Mouse (Mus musculus): ENCODE measurements around the gene Dydc2.

Gene Dydc2

GRCm38 (mm10) chr14:41035146-41035798 lies 33.7 kb downstream of the Dydc2 start:
- peak; percentile 44 to 61 for DNase-seq (ENCODE audit: low spot score in 2 of 2)

GRCm38 (mm10) chr14:41033135-41034110 lies 35.6 kb downstream of the Dydc2 start:
- peak; percentile 65 to 84 for DNase-seq (ENCODE audit: low spot score in 2 of 2)

GRCm38 (mm10) chr14:41030989-41031513 lies 38.0 kb downstream of the Dydc2 start:
- no peak for DNase-seq (ENCODE audit: low spot score in 2 of 2)

GRCm38 (mm10) chr14:41029303-41029702 lies 39.7 kb downstream of the Dydc2 start:
- no peak for DNase-seq (ENCODE audit: low spot score in 2 of 2)

GRCm38 (mm10) chr14:41025594-41026284 lies 43.3 kb downstream of the Dydc2 start:
- DNase-seq (ENCODE audit: low spot score in 2 of 2): no peak

GRCm38 (mm10) chr14:41025087-41025486 lies 43.9 kb downstream of the Dydc2 start:
- no peak for DNase-seq (ENCODE audit: low spot score in 2 of 2)

- DNase-seq (ENCODE audit: low spot score in 2 of 2): no peak
Observed at GRCm38 (mm10) chr14:41021246-41021645, 47.8 kb downstream of the Dydc2 start.

- no peak for DNase-seq (ENCODE audit: low spot score in 2 of 2)
Observed at GRCm38 (mm10) chr14:41017460-41017859, 51.5 kb downstream of the Dydc2 start.

- DNase-seq (ENCODE audit: low spot score in 2 of 2): no peak
Observed at GRCm38 (mm10) chr14:41014701-41015240, 54.2 kb downstream of the Dydc2 start.

GRCm38 (mm10) chr14:41013630-41014613 lies 55.1 kb downstream of the Dydc2 start, which contains the start of gene Fam213a:
Gene Fam213a, minus strand, starts transcription at chr14:41013788.
- peak; percentile 74 to 84 for DNase-seq (ENCODE audit: low spot score in 2 of 2)

GRCm38 (mm10) chr14:41013143-41013542 lies 55.9 kb downstream of the Dydc2 start:
- DNase-seq (ENCODE audit: low spot score in 2 of 2): no peak

GRCm38 (mm10) chr14:41011916-41012315 lies 57.1 kb downstream of the Dydc2 start:
- DNase-seq (ENCODE audit: low spot score in 2 of 2): no peak

- DNase-seq (ENCODE audit: low spot score in 2 of 2): peak in 1 of 2 experiments; percentile 11
Observed at GRCm38 (mm10) chr14:41008138-41008537, 60.9 kb downstream of the Dydc2 start.

- DNase-seq (ENCODE audit: low spot score in 2 of 2): no peak
Observed at GRCm38 (mm10) chr14:41007641-41008040, 61.4 kb downstream of the Dydc2 start.

- DNase-seq (ENCODE audit: low spot score in 2 of 2): no peak
Observed at GRCm38 (mm10) chr14:41006899-41007298, 62.1 kb downstream of the Dydc2 start.

GRCm38 (mm10) chr14:41006263-41006662 lies 62.7 kb downstream of the Dydc2 start:
- no peak for DNase-seq (ENCODE audit: low spot score in 2 of 2)

GRCm38 (mm10) chr14:41005716-41006115 lies 63.3 kb downstream of the Dydc2 start:
- DNase-seq (ENCODE audit: low spot score in 2 of 2): no peak

- peak in 1 of 2 experiments; percentile 27 for DNase-seq (ENCODE audit: low spot score in 2 of 2)
Observed at GRCm38 (mm10) chr14:41004201-41005141, 64.5 kb downstream of the Dydc2 start.

GRCm38 (mm10) chr14:41001576-41001975 lies 67.4 kb downstream of the Dydc2 start:
- DNase-seq (ENCODE audit: low spot score in 2 of 2): no peak
